Mouse (Mus musculus): Measurements from ENCODE around the gene Spef1. TPM values are rescaled to one million over a fixed set of nuclear protein-coding genes. Genes with fewer than 3 reads are reported as not detected.

Spef1 gene
- polyA plus RNA-seq, 1 experiment from 2014 or later = 0.59 TPM

DNA sequence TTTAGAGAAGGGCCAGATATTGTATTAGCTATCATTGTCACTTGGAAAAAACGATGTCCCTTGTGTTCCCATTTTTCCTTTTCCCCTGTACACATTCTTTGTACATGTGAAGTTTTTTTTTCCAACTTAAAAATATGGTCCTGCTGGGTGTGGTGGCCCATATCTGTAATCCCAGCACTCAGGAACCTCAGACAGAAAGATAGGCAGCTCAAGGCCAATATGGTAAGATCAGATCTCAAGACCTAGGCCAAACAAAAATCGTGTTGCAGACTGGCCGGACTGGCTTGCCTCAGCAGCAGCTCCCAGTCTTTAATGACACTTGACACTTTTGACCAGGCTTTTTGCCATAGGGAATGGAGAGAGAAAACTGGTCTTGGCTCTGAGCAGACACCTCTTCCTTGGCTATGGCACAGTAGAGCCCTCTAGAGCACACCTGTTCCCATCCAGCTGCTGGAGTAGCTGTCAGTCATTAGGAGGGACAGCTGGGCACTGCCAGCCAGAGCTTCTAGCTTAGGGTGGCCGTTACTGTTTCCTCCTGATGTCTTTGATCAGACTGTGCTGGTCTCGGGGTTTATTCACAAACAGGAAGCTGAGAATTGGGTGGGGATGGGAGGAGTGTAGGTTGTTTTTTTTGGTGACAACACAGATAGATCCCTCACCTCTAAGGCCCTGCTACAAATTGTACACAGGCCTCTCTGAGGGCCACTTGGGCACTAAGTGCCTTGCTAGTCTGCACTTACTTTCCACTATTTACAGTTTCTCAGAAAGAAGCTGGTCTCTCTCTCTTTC is 2.6 kb upstream of the Spef1 start:
- H3K36me3 ChIP-seq (replicated peaks; ENCODE audit: insufficient read depth, low read length) = peaks cover 57% of the 10 kb centered on the region
- TF ChIP-seq EP300 (IDR thresholded peaks at IDR 0.05; ENCODE audit: low read depth) (peak; percentile 94), CTCF (IDR thresholded peaks at IDR 0.05; ENCODE audit: low read depth) (no peak)
- WGBS (ENCODE audit: insufficient replicate concordance) = 37% methylated on average over 5 of the region's 5 CpGs
- DNase-seq = peak; percentile 32
- H3K4me2 ChIP-seq (ENCODE audit: low read depth, low read length) = peak overlapping the region; percentile 86
- peaks cover 37% of the 10 kb centered on the region for H3K4me1 ChIP-seq (ENCODE audit: insufficient read depth)
- peak overlapping the region; percentile 85 for H3K27ac ChIP-seq (ENCODE audit: low read depth)
- no peaks in the 10 kb centered on the region for H3K27me3 ChIP-seq (ENCODE audit: insufficient read depth, low read length)
- no peaks in the 10 kb centered on the region for H3K9me3 ChIP-seq (ENCODE audit: low read length)
- H3K9ac ChIP-seq (replicated peaks) = peak overlapping the region; percentile 78
- ATAC-seq = peak; percentile 31; the same call in 1 of the 2 replicates
- H3K4me3 ChIP-seq (ENCODE audit: low read depth, low read length) = peak overlapping the region; percentile 74

DNA sequence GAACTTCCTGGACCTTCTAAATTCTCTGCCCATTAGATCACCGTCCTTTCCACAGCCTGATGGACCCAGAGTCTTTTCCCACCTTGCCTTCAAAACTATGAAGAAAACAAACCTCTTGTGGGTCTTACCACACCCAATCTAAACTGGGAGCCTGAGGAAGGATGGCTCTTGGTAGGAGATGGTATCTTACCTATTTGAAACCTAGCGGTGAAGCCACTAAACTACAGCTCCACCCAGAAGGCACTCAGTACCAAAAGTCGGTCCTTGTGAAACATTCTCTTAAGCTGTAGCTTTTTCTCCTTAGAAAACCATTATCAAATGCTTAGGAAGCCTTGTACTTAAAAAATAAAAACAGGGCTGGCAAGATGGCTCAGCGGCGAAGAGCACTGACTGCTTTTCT is 1.2 kb upstream of the Spef1 start:
- peak overlapping the region; percentile 78 for H3K9ac ChIP-seq (replicated peaks)
- peaks cover 37% of the 10 kb centered on the region for H3K4me1 ChIP-seq (ENCODE audit: insufficient read depth)
- ATAC-seq = no peak

DNA sequence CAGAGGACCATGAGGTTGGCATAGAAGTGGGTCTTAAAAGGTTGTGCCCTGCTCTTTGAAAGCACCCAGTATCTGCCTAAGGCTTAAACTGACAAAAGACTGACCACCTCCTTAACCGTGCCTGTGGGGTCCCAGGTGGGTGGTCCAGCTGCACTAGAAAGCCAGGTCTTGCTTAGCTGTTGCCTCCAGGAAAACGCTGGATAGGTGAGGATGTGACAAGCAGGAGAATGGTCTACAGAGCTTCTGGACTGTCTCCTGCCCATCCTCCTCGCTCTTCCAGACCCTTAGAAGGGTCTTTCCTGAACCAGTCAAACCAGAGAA is 480 bp upstream of the Spef1 start:
- DNase-seq (no peak), ATAC-seq (no peak)
- Histone ChIP-seq H3K4me1 (ENCODE audit: insufficient read depth) (peaks cover 37% of the 10 kb centered on the region), H3K9me3 (ENCODE audit: low read length) (no peaks in the 10 kb centered on the region), H3K27me3 (ENCODE audit: insufficient read depth, low read length) (no peaks in the 10 kb centered on the region), H3K27ac (ENCODE audit: low read depth) (peak overlapping the region; percentile 85), H3K4me2 (ENCODE audit: low read depth, low read length) (peak overlapping the region; percentile 86), H3K9ac (replicated peaks) (peak overlapping the region; percentile 78), H3K4me3 (ENCODE audit: low read depth, low read length) (peak overlapping the region; percentile 74), H3K36me3 (replicated peaks; ENCODE audit: insufficient read depth, low read length) (peaks cover 35% of the 10 kb centered on the region)
- WGBS (ENCODE audit: insufficient replicate concordance) = 42% methylated on average over 3 of the region's 3 CpGs
- TF ChIP-seq EP300 (IDR thresholded peaks at IDR 0.05; ENCODE audit: low read depth) (no peak), CTCF (IDR thresholded peaks at IDR 0.05; ENCODE audit: low read depth) (no peak)

More for the DNA sequence above, 1.2 kb upstream of the Spef1 start:
- DNase-seq = no peak
- peak overlapping the region; percentile 85 for H3K27ac ChIP-seq (ENCODE audit: low read depth)
- TF ChIP-seq CTCF (IDR thresholded peaks at IDR 0.05; ENCODE audit: low read depth) = peak; percentile 59
- peak; percentile 34; the same call in 1 of the 2 replicates for TF ChIP-seq EP300 (IDR thresholded peaks at IDR 0.05; ENCODE audit: low read depth)
- H3K27me3 ChIP-seq (ENCODE audit: insufficient read depth, low read length) = no peaks in the 10 kb centered on the region
- no peaks in the 10 kb centered on the region for H3K9me3 ChIP-seq (ENCODE audit: low read length)
- peak overlapping the region; percentile 74 for H3K4me3 ChIP-seq (ENCODE audit: low read depth, low read length)
- peaks cover 43% of the 10 kb centered on the region for H3K36me3 ChIP-seq (replicated peaks; ENCODE audit: insufficient read depth, low read length)
- peak overlapping the region; percentile 86 for H3K4me2 ChIP-seq (ENCODE audit: low read depth, low read length)
- 77% methylated on average over 5 of the region's 5 CpGs for WGBS (ENCODE audit: insufficient replicate concordance)

DNA sequence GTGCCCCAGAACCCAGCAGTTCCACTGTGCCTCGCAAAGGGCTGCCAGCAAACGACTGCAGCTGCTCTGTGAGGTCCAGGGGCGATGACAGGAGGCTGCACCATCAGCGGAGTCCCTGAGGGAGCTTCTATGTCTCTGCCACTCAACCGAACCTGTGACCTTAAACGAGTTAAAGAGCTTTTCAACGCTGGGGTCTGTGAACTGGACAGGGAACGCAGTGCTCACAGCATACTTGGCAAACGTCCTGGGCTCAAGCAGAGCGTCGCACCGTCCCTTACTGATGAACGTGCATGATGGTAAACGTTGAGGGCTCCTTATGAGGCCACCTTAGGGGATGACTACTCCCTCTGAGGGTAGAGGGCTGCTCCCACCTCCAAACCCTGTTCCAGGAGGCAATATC is 739 bp downstream of the Spef1 start:
- Histone ChIP-seq H3K9ac (replicated peaks) (peak overlapping the region; percentile 78), H3K4me2 (ENCODE audit: low read depth, low read length) (peak overlapping the region; percentile 86), H3K4me1 (ENCODE audit: insufficient read depth) (peaks cover 37% of the 10 kb centered on the region), H3K27ac (ENCODE audit: low read depth) (peak overlapping the region; percentile 85), H3K27me3 (ENCODE audit: insufficient read depth, low read length) (no peaks in the 10 kb centered on the region), H3K36me3 (replicated peaks; ENCODE audit: insufficient read depth, low read length) (peaks cover 25% of the 10 kb centered on the region), H3K4me3 (ENCODE audit: low read depth, low read length) (peak overlapping the region; percentile 74), H3K9me3 (ENCODE audit: low read length) (no peaks in the 10 kb centered on the region)
- WGBS (ENCODE audit: insufficient replicate concordance) = 3% methylated on average over 14 of the region's 14 CpGs
- no peak for TF ChIP-seq CTCF (IDR thresholded peaks at IDR 0.05; ENCODE audit: low read depth)
- no peak for TF ChIP-seq EP300 (IDR thresholded peaks at IDR 0.05; ENCODE audit: low read depth)
- ATAC-seq = peak; percentile 43
- no peak for DNase-seq

DNA sequence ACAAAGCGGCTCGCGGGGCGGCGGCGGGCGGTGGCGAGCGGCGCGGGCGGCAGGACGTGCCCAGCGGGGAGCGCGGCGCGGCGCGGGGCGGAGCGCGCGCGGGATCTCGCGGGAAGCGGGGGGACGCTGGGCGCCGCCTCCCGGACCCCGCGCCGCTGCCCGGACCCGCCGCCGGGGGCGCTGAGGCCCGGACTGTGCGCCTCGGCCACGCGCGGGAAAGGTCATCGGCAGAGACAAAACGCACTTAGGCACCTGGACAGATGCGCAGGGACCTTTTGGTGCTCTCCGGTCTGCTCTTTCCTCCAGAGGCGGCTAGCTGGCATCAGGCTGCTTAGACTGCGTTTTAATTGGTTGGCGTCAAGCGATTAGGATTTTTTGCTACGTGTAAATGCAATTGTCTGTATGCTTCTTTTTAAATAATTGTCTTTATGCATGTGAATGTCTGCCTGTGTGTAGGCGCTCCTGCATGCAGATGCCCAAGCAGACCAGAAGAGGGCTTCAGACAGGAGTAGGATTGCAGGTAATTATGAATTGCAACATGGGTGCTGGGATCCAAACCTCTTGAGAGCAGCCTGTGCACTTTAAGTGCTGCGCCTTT is 7.0 kb downstream of the Spef1 start, which contains the start of gene Cenpb:
Gene Cenpb (minus strand): TSS at position 78 of the 598 bp plus-strand sequence.
- H3K36me3 ChIP-seq (replicated peaks; ENCODE audit: insufficient read depth, low read length) = 0 out of 2 replicates have a peak, but pooled peaks cover 4% of the 10 kb centered on the region
- H3K4me2 ChIP-seq (ENCODE audit: low read depth, low read length) = peak within 1 kb of the TSS; percentile 90
- WGBS (ENCODE audit: insufficient replicate concordance) = 5% methylated on average over 36 of the region's 57 CpGs
- H3K4me3 ChIP-seq (ENCODE audit: low read depth, low read length) = peak within 1 kb of the TSS; percentile 58
- ATAC-seq = peak; percentile 90
- TF ChIP-seq EP300 (IDR thresholded peaks at IDR 0.05; ENCODE audit: low read depth) = no peak
- TF ChIP-seq CTCF (IDR thresholded peaks at IDR 0.05; ENCODE audit: low read depth) = peak; percentile 44
- peak; percentile 88 for DNase-seq
- H3K4me1 ChIP-seq (ENCODE audit: insufficient read depth) = peaks cover 47% of the 10 kb centered on the region
- H3K9ac ChIP-seq (replicated peaks) = peak within 1 kb of the TSS; percentile 71
- no peaks in the 10 kb centered on the region for H3K27me3 ChIP-seq (ENCODE audit: insufficient read depth, low read length)
- H3K27ac ChIP-seq (ENCODE audit: low read depth) = peak within 1 kb of the TSS; percentile 88
- no peaks in the 10 kb centered on the region for H3K9me3 ChIP-seq (ENCODE audit: low read length)

DNA sequence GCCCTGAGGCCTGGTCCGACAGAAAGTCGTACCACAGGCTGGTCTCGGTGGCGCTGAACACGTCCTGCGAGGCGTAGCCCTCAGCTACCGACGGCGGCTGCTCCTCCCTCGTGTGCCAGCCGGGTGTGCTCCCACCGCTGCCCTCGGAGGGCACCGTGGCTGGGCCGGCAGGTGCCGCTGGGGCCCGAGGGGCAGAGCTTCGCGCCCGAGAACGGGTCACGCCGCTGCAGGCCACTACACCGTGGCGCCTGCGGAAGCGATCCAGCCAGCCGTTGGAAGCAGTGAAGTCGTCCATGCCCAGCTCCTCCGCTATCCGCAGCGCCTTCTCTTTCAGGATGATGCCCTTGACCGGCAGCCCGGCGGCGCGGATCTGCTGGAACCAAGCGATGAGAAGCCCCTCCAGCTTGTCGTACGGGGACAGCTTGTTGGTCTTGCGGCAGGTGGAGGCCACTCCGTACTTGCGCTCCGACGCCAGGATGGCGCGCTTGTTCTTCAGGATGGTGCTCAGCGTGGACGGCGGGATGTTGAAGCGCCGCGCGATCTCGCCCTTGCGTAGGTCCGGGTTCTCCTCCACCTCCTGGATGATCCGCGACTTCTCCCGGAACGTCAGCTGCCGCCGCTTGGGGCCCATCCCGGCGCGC is 7.7 kb downstream of the Spef1 start:
- TF ChIP-seq CTCF (IDR thresholded peaks at IDR 0.05; ENCODE audit: low read depth) (no peak; the same call in none of the 2 replicates), EP300 (IDR thresholded peaks at IDR 0.05; ENCODE audit: low read depth) (no peak)
- peak; percentile 78 for ATAC-seq
- under 1% methylated on average over 64 of the region's 67 CpGs for WGBS (ENCODE audit: insufficient replicate concordance)
- Histone ChIP-seq H3K9ac (replicated peaks) (peak overlapping the region; percentile 71), H3K27ac (ENCODE audit: low read depth) (peak overlapping the region; percentile 88), H3K4me3 (ENCODE audit: low read depth, low read length) (peak overlapping the region; percentile 58), H3K36me3 (replicated peaks; ENCODE audit: insufficient read depth, low read length) (0 out of 2 replicates have a peak, but pooled peaks cover 4% of the 10 kb centered on the region), H3K4me1 (ENCODE audit: insufficient read depth) (peaks cover 54% of the 10 kb centered on the region), H3K4me2 (ENCODE audit: low read depth, low read length) (peak overlapping the region; percentile 90), H3K27me3 (ENCODE audit: insufficient read depth, low read length) (no peaks in the 10 kb centered on the region; the same call in 1 of the 2 replicates), H3K9me3 (ENCODE audit: low read length) (no peaks in the 10 kb centered on the region)
- DNase-seq = peak; percentile 73

Measured in liver, postnatal 0 days (tissue).